Mouse (Mus musculus): Measurements from ENCODE around the gene Brpf3. TPM values are rescaled to one million over a fixed set of nuclear protein-coding genes. Genes with fewer than 3 reads are reported as not detected.

Gene Brpf3
- polyA plus RNA-seq, 1 experiment from 2014 or later: 34.8 TPM

GRCm38 (mm10) chr17:28850511-28850910 lies 49.6 kb downstream of the Brpf3 start:
- ATAC-seq (replicated peaks; ENCODE audit: low FRiP score) (no peak), DNase-seq (ENCODE audit: low spot score) (no peak)
- no peaks in the 10 kb centered on the region for H3K36me3 ChIP-seq (ENCODE audit: control insufficient read depth, insufficient read depth, low read length)
- H3K9ac ChIP-seq (ENCODE audit: low read depth, low read length): no peak overlapping the region
- 92% methylated on average over 5 of the region's 5 CpGs for WGBS
- no peak overlapping the region for H3K27ac ChIP-seq (ENCODE audit: low read depth, low read length)
- no peaks in the 10 kb centered on the region for H3K27me3 ChIP-seq (replicated peaks; ENCODE audit: control insufficient read depth, insufficient read depth, low read length)
- H3K9me3 ChIP-seq (ENCODE audit: control insufficient read depth, low read length): no peaks in the 10 kb centered on the region
- H3K4me1 ChIP-seq (replicated peaks; ENCODE audit: control insufficient read depth, insufficient read depth, low read length): peaks cover 14% of the 10 kb centered on the region
- no peak overlapping the region for H3K4me3 ChIP-seq (ENCODE audit: low read depth, low read length)
- H3K4me2 ChIP-seq: no peak overlapping the region

GRCm38 (mm10) chr17:28854377-28854776 lies 53.5 kb downstream of the Brpf3 start:
- Histone ChIP-seq H3K4me2 (no peak overlapping the region), H3K27me3 (replicated peaks; ENCODE audit: control insufficient read depth, insufficient read depth, low read length) (no peaks in the 10 kb centered on the region), H3K4me3 (ENCODE audit: low read depth, low read length) (no peak overlapping the region), H3K4me1 (replicated peaks; ENCODE audit: control insufficient read depth, insufficient read depth, low read length) (no peaks in the 10 kb centered on the region), H3K27ac (ENCODE audit: low read depth, low read length) (no peak overlapping the region), H3K9me3 (ENCODE audit: control insufficient read depth, low read length) (peaks cover 5% of the 10 kb centered on the region; the same call in 1 of the 2 replicates), H3K36me3 (ENCODE audit: control insufficient read depth, insufficient read depth, low read length) (no peaks in the 10 kb centered on the region), H3K9ac (ENCODE audit: low read depth, low read length) (no peak overlapping the region)
- DNase-seq (ENCODE audit: low spot score): no peak
- ATAC-seq (replicated peaks; ENCODE audit: low FRiP score): no peak
- WGBS: 75% methylated on average over 7 of the region's 7 CpGs

GRCm38 (mm10) chr17:28855166-28855885 lies 54.4 kb downstream of the Brpf3 start:
- H3K4me1 ChIP-seq (replicated peaks; ENCODE audit: control insufficient read depth, insufficient read depth, low read length): no peaks in the 10 kb centered on the region
- no peak overlapping the region for H3K4me2 ChIP-seq
- peaks cover 5% of the 10 kb centered on the region; the same call in 1 of the 2 replicates for H3K9me3 ChIP-seq (ENCODE audit: control insufficient read depth, low read length)
- no peak overlapping the region for H3K4me3 ChIP-seq (ENCODE audit: low read depth, low read length)
- no peak overlapping the region for H3K9ac ChIP-seq (ENCODE audit: low read depth, low read length)
- H3K27me3 ChIP-seq (replicated peaks; ENCODE audit: control insufficient read depth, insufficient read depth, low read length): no peaks in the 10 kb centered on the region
- ATAC-seq (replicated peaks; ENCODE audit: low FRiP score) (no peak), DNase-seq (ENCODE audit: low spot score) (no peak)
- H3K27ac ChIP-seq (ENCODE audit: low read depth, low read length): no peak overlapping the region
- WGBS: 66% methylated on average over 9 of the region's 9 CpGs
- no peaks in the 10 kb centered on the region for H3K36me3 ChIP-seq (ENCODE audit: control insufficient read depth, insufficient read depth, low read length)

GRCm38 (mm10) chr17:28856030-28856429 lies 55.1 kb downstream of the Brpf3 start:
- H3K4me1 ChIP-seq (replicated peaks; ENCODE audit: control insufficient read depth, insufficient read depth, low read length): no peaks in the 10 kb centered on the region
- H3K9me3 ChIP-seq (ENCODE audit: control insufficient read depth, low read length): peaks cover 5% of the 10 kb centered on the region; the same call in 1 of the 2 replicates
- no peak overlapping the region for H3K4me3 ChIP-seq (ENCODE audit: low read depth, low read length)
- no peak overlapping the region for H3K4me2 ChIP-seq
- H3K36me3 ChIP-seq (ENCODE audit: control insufficient read depth, insufficient read depth, low read length): no peaks in the 10 kb centered on the region
- H3K27ac ChIP-seq (ENCODE audit: low read depth, low read length): no peak overlapping the region
- WGBS: 49% methylated on average over 3 of the region's 3 CpGs
- H3K9ac ChIP-seq (ENCODE audit: low read depth, low read length): no peak overlapping the region
- H3K27me3 ChIP-seq (replicated peaks; ENCODE audit: control insufficient read depth, insufficient read depth, low read length): no peaks in the 10 kb centered on the region
- ATAC-seq (replicated peaks; ENCODE audit: low FRiP score): no peak
- no peak for DNase-seq (ENCODE audit: low spot score)

- peaks cover 5% of the 10 kb centered on the region; the same call in 1 of the 2 replicates for H3K9me3 ChIP-seq (ENCODE audit: control insufficient read depth, low read length)
- no peak within 1 kb of the TSS for H3K4me2 ChIP-seq
- no peak for DNase-seq (ENCODE audit: low spot score)
- 35% methylated on average over 12 of the region's 12 CpGs for WGBS
- H3K9ac ChIP-seq (ENCODE audit: low read depth, low read length): no peak within 1 kb of the TSS
- no peak for ATAC-seq (replicated peaks; ENCODE audit: low FRiP score)
- no peak within 1 kb of the TSS for H3K27ac ChIP-seq (ENCODE audit: low read depth, low read length)
- no peaks in the 10 kb centered on the region for H3K4me1 ChIP-seq (replicated peaks; ENCODE audit: control insufficient read depth, insufficient read depth, low read length)
- no peak within 1 kb of the TSS for H3K4me3 ChIP-seq (ENCODE audit: low read depth, low read length)
- H3K27me3 ChIP-seq (replicated peaks; ENCODE audit: control insufficient read depth, insufficient read depth, low read length): no peaks in the 10 kb centered on the region
- no peaks in the 10 kb centered on the region for H3K36me3 ChIP-seq (ENCODE audit: control insufficient read depth, insufficient read depth, low read length)
Observed at GRCm38 (mm10) chr17:28858205-28858604, 57.3 kb downstream of the Brpf3 start, which contains the start of gene Pnpla1. Gene Pnpla1, plus strand, starts transcription at chr17:28858411.

GRCm38 (mm10) chr17:28863926-28864325 lies 63.0 kb downstream of the Brpf3 start:
- no peak for DNase-seq (ENCODE audit: low spot score)
- H3K27me3 ChIP-seq (replicated peaks; ENCODE audit: control insufficient read depth, insufficient read depth, low read length): no peaks in the 10 kb centered on the region
- H3K36me3 ChIP-seq (ENCODE audit: control insufficient read depth, insufficient read depth, low read length): no peaks in the 10 kb centered on the region
- no peak overlapping the region for H3K4me2 ChIP-seq
- 60% methylated on average over 7 of the region's 7 CpGs for WGBS
- H3K4me3 ChIP-seq (ENCODE audit: low read depth, low read length): no peak overlapping the region
- no peaks in the 10 kb centered on the region for H3K9me3 ChIP-seq (ENCODE audit: control insufficient read depth, low read length)
- H3K9ac ChIP-seq (ENCODE audit: low read depth, low read length): no peak overlapping the region
- ATAC-seq (replicated peaks; ENCODE audit: low FRiP score): no peak
- no peaks in the 10 kb centered on the region for H3K4me1 ChIP-seq (replicated peaks; ENCODE audit: control insufficient read depth, insufficient read depth, low read length)
- H3K27ac ChIP-seq (ENCODE audit: low read depth, low read length): no peak overlapping the region

GRCm38 (mm10) chr17:28864464-28864863 lies 63.6 kb downstream of the Brpf3 start:
- Histone ChIP-seq H3K27me3 (replicated peaks; ENCODE audit: control insufficient read depth, insufficient read depth, low read length) (no peaks in the 10 kb centered on the region), H3K4me2 (no peak overlapping the region), H3K36me3 (ENCODE audit: control insufficient read depth, insufficient read depth, low read length) (no peaks in the 10 kb centered on the region), H3K4me3 (ENCODE audit: low read depth, low read length) (no peak overlapping the region), H3K27ac (ENCODE audit: low read depth, low read length) (no peak overlapping the region), H3K4me1 (replicated peaks; ENCODE audit: control insufficient read depth, insufficient read depth, low read length) (no peaks in the 10 kb centered on the region), H3K9me3 (ENCODE audit: control insufficient read depth, low read length) (no peaks in the 10 kb centered on the region), H3K9ac (ENCODE audit: low read depth, low read length) (no peak overlapping the region)
- ATAC-seq (replicated peaks; ENCODE audit: low FRiP score): no peak
- no peak for DNase-seq (ENCODE audit: low spot score)
- 68% methylated on average over 6 of the region's 6 CpGs for WGBS

- no peak overlapping the region for H3K9ac ChIP-seq (ENCODE audit: low read depth, low read length)
- no peak for ATAC-seq (replicated peaks; ENCODE audit: low FRiP score)
- H3K27me3 ChIP-seq (replicated peaks; ENCODE audit: control insufficient read depth, insufficient read depth, low read length): no peaks in the 10 kb centered on the region
- no peaks in the 10 kb centered on the region for H3K36me3 ChIP-seq (ENCODE audit: control insufficient read depth, insufficient read depth, low read length)
- no peak for DNase-seq (ENCODE audit: low spot score)
- no peak overlapping the region for H3K4me3 ChIP-seq (ENCODE audit: low read depth, low read length)
- no peak overlapping the region for H3K4me2 ChIP-seq
- no peaks in the 10 kb centered on the region; the same call in 1 of the 2 replicates for H3K4me1 ChIP-seq (replicated peaks; ENCODE audit: control insufficient read depth, insufficient read depth, low read length)
- no peaks in the 10 kb centered on the region for H3K9me3 ChIP-seq (ENCODE audit: control insufficient read depth, low read length)
- H3K27ac ChIP-seq (ENCODE audit: low read depth, low read length): no peak overlapping the region
Observed at GRCm38 (mm10) chr17:28866921-28867320, 66.0 kb downstream of the Brpf3 start.

- H3K9ac ChIP-seq (ENCODE audit: low read depth, low read length): no peak overlapping the region
- no peak for DNase-seq (ENCODE audit: low spot score)
- 75% methylated on average over 4 of the region's 4 CpGs for WGBS
- H3K4me3 ChIP-seq (ENCODE audit: low read depth, low read length): no peak overlapping the region
- H3K27me3 ChIP-seq (replicated peaks; ENCODE audit: control insufficient read depth, insufficient read depth, low read length): no peaks in the 10 kb centered on the region
- no peak overlapping the region for H3K27ac ChIP-seq (ENCODE audit: low read depth, low read length)
- H3K9me3 ChIP-seq (ENCODE audit: control insufficient read depth, low read length): no peaks in the 10 kb centered on the region
- H3K36me3 ChIP-seq (ENCODE audit: control insufficient read depth, insufficient read depth, low read length): no peaks in the 10 kb centered on the region
- no peak overlapping the region for H3K4me2 ChIP-seq
- no peaks in the 10 kb centered on the region; the same call in none of the 2 replicates for H3K4me1 ChIP-seq (replicated peaks; ENCODE audit: control insufficient read depth, insufficient read depth, low read length)
- no peak for ATAC-seq (replicated peaks; ENCODE audit: low FRiP score)
Observed at GRCm38 (mm10) chr17:28867381-28867780, 66.5 kb downstream of the Brpf3 start.
